Mouse (Mus musculus) midbrain, embryonic 12.5 days (tissue): ENCODE results near the gene 1700016K19Rik. TPM values are rescaled to one million over a fixed set of nuclear protein-coding genes. Genes with fewer than 3 reads are reported as not detected.

Experiments
- ATAC-seq: fragments of 200-750 bp; cut with Nextera tagmentation; 2 replicates; pipeline ENCODE4 v1.8.0; 2017; ENCODE audit warnings: low read depth, moderate TSS enrichment, moderate library complexity; ENCODE audit not compliant: low FRiP score
- H3K27ac ChIP-seq: fragments of 300-500 bp; sonication (generic); replicated peaks from 2 replicates; pipeline ENCODE4 v1.5.1; 2016; ENCODE audit warnings: mild to moderate bottlenecking
- H3K27me3 ChIP-seq: fragments of 300-500 bp; sonication (generic); 2 replicates; pipeline ENCODE4 v1.6.1; 2016; ENCODE audit warnings: mild to moderate bottlenecking
- H3K36me3 ChIP-seq: fragments of 300-500 bp; sonication (generic); 2 replicates; pipeline ENCODE4 v1.6.1; 2016
- H3K4me1 ChIP-seq: fragments of 300-500 bp; sonication (generic); 2 replicates; pipeline ENCODE4 v1.6.1; 2016
- H3K4me2 ChIP-seq: fragments of 300-500 bp; sonication (generic); replicated peaks from 2 replicates; pipeline ENCODE4 v1.6.1; 2016; ENCODE audit warnings: mild to moderate bottlenecking, moderate library complexity
- H3K4me3 ChIP-seq: fragments of 300-500 bp; sonication (generic); 2 replicates; pipeline ENCODE4 v1.5.1; 2016; ENCODE audit warnings: mild to moderate bottlenecking
- H3K9ac ChIP-seq: fragments of 300-500 bp; sonication (generic); replicated peaks from 2 replicates; pipeline ENCODE4 v1.6.1; 2016; ENCODE audit warnings: mild to moderate bottlenecking, moderate library complexity
- H3K9me3 ChIP-seq: fragments of 300-500 bp; sonication (generic); 2 replicates; pipeline ENCODE4 v1.6.1; 2016; ENCODE audit warnings: mild to moderate bottlenecking
- WGBS: fragments of 180-500 bp; shearing (Covaris S2); methylation state at CpG from one replicate; pipeline ENCODE4 v1.1.7; 2016; 5-methylcytosine and 5-hydroxymethylcytosine counted together
- polyA plus RNA-seq: library from polyadenylated mRNA; unstranded; fragments of >200 nt; fragmentation: Nextera tagmentation; extraction: Ambion mirVana; gene quantifications from 2 replicates; pipeline ENCODE4 v1.2.1, GENCODE M21; 2016

The 1700016K19Rik gene
- polyA plus RNA-seq, 1 experiment from 2014 or later: 0.40 TPM

DNA sequence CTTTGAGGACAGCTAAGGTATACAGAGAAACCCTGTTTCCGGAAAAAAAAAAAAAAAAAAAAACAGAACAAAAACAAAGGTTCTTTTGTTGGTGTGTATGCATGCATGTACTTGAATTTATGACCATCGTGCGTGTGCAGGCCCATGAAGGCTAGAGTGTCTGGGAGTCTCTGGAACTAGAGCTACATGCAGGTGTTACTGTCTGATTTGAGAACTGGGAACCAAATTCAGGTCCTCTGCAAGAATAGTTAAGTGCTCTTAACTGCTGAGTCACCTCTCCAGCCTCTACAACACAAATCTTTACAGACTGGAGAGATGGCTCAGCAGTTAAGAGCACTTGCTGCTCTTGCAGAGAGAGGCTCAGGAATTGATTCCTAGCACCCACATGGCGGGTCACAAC is 16.1 kb downstream of the 1700016K19Rik start:
- Histone ChIP-seq H3K4me3 (no peak overlapping the region), H3K27ac (no peak overlapping the region), H3K9me3 (no peaks in the 10 kb centered on the region), H3K36me3 (no peaks in the 10 kb centered on the region), H3K4me2 (no peak overlapping the region), H3K4me1 (no peaks in the 10 kb centered on the region), H3K9ac (no peak overlapping the region), H3K27me3 (no peaks in the 10 kb centered on the region)
- no peak for ATAC-seq
- WGBS: 83% methylated on average over 4 of the region's 4 CpGs

DNA sequence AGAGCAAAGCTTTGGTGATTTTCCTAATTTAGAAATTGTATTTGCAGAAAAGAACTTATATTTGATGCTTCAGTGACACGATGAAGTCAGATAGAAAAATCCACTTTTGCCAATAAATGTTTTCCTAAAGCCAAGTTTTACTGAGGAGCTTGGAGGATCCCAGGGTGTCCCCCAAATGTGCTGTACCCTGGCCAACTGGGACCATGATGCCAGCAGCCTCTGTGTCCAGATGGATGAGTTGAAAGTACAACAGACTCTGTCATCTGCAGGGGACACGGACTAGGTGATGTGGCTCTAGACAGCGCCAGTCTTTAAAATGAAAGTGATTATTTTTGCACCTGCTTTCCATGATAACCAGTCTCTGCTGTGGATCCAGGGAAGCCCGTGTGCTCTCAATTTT is 20.2 kb downstream of the 1700016K19Rik start:
- WGBS: 91% methylated on average over 4 of the region's 4 CpGs

DNA sequence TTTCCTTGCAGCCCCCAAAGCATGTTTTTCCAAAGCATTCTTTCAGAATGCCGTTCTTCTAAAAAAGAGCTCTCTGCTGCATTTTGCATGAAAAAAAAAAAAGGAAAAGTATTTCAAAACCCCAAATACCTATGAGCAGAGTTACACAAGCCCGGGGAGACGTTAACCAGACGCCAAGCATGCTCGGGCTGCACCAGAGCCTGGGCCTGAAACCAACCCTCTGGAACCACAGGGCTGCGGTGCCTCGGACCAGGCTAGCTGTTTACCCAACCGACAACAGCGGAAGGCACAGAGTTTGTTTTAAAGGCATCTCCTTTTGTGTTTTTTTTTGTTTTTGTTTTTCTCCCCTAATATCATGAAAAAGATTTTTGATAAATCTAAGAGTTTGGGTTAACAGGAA is 21.2 kb downstream of the 1700016K19Rik start:
- Histone ChIP-seq H3K36me3 (no peaks in the 10 kb centered on the region), H3K27me3 (peaks cover 11% of the 10 kb centered on the region), H3K4me3 (no peak overlapping the region), H3K9me3 (no peaks in the 10 kb centered on the region), H3K9ac (no peak overlapping the region), H3K4me1 (no peaks in the 10 kb centered on the region), H3K27ac (no peak overlapping the region), H3K4me2 (no peak overlapping the region)
- WGBS: 87% methylated on average over 9 of the region's 9 CpGs
- no peak for ATAC-seq

More for the DNA sequence above, 20.2 kb downstream of the 1700016K19Rik start:
- Histone ChIP-seq H3K9me3 (no peaks in the 10 kb centered on the region), H3K27ac (no peak overlapping the region), H3K36me3 (no peaks in the 10 kb centered on the region), H3K27me3 (0 out of 2 replicates have a peak, but pooled peaks cover under 1% of the 10 kb centered on the region), H3K4me1 (no peaks in the 10 kb centered on the region), H3K4me3 (no peak overlapping the region), H3K4me2 (no peak overlapping the region), H3K9ac (no peak overlapping the region)
- ATAC-seq: no peak

DNA sequence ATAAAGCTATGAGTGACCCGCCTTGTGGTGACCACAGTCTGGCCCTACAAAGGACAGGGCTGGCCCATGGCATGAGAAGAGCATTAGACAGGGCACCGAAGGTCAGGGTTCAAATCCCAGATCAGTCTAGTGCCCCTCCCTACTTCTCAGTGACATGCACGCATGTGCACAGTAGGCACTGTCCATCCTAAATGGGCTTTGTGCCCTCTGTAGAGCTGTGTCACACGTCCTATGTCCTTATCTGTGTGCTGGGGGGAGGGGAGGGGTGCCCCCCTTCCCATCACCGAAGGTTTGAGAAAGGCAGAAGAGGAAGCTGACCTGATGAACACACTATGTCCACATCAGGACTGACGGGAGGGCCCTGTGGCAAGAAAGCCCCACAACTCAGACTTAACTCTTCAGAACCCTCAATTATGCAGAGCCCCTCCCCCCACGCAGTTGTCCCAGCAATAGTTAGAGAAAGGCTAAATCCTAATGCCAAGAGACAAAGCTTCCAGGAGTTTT is 25.4 kb downstream of the 1700016K19Rik start:
- no peak overlapping the region for H3K4me2 ChIP-seq
- H3K27ac ChIP-seq: no peak overlapping the region
- peaks cover 21% of the 10 kb centered on the region for H3K4me1 ChIP-seq
- no peaks in the 10 kb centered on the region for H3K36me3 ChIP-seq
- no peaks in the 10 kb centered on the region for H3K9me3 ChIP-seq
- no peak overlapping the region for H3K9ac ChIP-seq
- ATAC-seq: no peak
- H3K27me3 ChIP-seq: peaks cover 41% of the 10 kb centered on the region
- 51% methylated on average over 7 of the region's 7 CpGs for WGBS
- H3K4me3 ChIP-seq: no peak overlapping the region

DNA sequence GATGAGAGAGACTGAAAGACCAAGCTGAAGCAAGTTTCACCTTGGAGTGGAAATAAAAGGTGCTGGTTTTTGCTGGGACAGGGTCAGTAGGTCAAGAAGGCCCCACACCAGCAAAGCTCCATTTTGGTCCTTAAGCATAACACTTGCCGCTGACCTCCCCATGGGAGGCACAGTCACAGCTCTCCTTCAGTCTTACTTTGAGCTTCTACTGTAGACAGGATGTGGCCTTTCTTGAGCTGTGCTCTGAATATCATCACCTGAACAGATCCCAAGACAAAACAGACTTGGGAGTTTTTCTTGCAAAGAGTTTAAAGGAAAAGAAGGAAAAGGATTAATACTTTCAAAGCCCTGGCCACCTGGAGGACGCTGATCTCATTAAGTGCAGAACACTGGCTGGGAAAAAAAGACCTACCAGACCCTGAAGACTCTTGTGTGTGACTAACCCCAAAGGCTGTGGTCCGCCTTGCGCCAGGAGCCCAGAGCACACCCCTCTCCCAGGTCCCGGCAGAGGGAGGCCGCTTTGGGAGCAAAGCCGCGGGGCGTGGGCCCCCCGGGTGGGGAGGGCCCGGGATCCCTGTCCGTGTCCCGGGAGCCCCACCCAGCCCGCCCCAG is 26.9 kb downstream of the 1700016K19Rik start:
- Histone ChIP-seq H3K4me2 (peak overlapping the region; percentile 92), H3K36me3 (no peaks in the 10 kb centered on the region), H3K9me3 (no peaks in the 10 kb centered on the region), H3K9ac (peak overlapping the region; percentile 68), H3K4me3 (peak overlapping the region; percentile 66), H3K4me1 (peaks cover 21% of the 10 kb centered on the region), H3K27me3 (peaks cover 41% of the 10 kb centered on the region), H3K27ac (no peak overlapping the region)
- WGBS: 3% methylated on average over 12 of the region's 14 CpGs
- ATAC-seq: peak; percentile 16; the same call in 1 of the 2 replicates

DNA sequence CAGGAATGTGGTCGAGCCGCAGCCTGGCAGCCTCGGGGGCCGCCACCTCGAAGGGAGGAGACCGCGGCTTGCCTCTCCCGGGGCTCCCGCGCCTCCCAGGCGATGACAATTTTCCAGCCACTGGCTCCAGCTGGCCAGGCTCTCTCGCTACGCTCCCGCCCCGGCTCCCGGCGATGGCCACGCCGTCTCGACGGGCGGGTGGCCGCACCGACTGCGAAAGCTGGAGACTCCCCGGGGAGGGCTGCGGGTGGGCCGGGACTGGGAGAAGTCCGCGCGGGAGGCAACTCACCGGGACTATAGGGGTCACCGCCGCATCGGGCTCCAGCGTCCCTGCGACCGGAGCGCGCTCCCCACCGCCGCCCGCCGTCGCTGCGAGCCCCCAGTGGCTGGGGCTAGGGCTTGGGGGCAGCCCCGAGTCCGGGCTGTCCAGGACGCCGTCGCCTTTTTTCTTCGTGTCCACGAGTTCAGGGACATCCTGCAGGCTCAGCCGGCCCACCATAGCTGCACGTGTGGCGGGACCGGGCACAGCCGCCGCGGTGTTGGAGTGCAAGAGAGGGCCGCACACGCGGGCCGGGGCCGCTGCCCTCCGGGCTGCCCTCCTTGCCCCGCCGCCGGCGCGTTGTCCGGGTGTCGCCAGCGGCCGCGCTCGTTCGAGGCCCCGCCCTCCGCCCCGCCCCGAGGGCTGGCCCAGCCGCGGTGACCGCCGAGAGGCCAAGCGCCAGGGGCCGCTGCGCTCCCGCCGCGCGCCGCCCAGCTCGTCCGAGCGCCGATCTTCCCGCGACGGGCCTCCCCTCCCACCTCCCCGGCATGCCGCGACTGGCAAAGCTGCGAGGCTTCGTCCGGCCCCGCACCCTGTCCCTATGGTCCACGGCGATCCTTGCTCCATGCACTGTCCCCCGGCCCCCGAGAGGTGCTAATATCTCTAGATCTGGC is 27.7 kb downstream of the 1700016K19Rik start, which contains the start of gene Rflnb:
Gene Rflnb (minus strand): TSS at position 644 of the 933 bp plus-strand sequence.
- peak within 1 kb of the TSS; percentile 66 for H3K4me3 ChIP-seq
- peak within 1 kb of the TSS; percentile 39; the same call in 1 of the 2 replicates for H3K27ac ChIP-seq
- peaks cover 21% of the 10 kb centered on the region for H3K4me1 ChIP-seq
- no peaks in the 10 kb centered on the region for H3K9me3 ChIP-seq
- H3K9ac ChIP-seq: peak within 1 kb of the TSS; percentile 68
- 1% methylated on average over 73 of the region's 112 CpGs for WGBS
- ATAC-seq: peak; percentile 91
- H3K36me3 ChIP-seq: no peaks in the 10 kb centered on the region
- peak within 1 kb of the TSS; percentile 92 for H3K4me2 ChIP-seq
- H3K27me3 ChIP-seq: peaks cover 41% of the 10 kb centered on the region

DNA sequence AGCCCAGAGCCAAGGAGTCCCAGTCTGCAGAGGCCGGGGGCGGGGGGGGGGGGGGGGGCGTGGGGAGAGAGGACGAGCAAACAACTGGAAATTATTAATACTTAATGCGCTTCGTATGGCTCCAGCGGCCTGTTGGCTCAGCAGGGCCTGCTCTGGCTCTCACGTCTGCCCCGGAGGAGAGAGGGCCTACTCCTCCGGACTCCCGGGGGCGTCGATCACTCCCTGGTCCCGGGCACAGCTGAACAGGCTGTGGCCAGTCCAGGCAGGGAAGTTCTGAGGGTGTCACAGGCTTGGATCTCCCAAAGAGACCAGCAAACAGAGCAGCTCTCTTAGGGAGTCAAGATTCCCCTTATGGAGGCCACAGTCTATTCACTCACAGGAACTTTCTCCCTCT is 28.4 kb downstream of the 1700016K19Rik start:
- no peaks in the 10 kb centered on the region for H3K36me3 ChIP-seq
- H3K4me2 ChIP-seq: peak overlapping the region; percentile 92
- H3K9me3 ChIP-seq: no peaks in the 10 kb centered on the region
- ATAC-seq: peak; percentile 47
- H3K27ac ChIP-seq: no peak overlapping the region
- H3K4me1 ChIP-seq: peaks cover 21% of the 10 kb centered on the region
- peak overlapping the region; percentile 66 for H3K4me3 ChIP-seq
- WGBS: 2% methylated on average over 10 of the region's 14 CpGs
- peak overlapping the region; percentile 68 for H3K9ac ChIP-seq
- H3K27me3 ChIP-seq: peaks cover 41% of the 10 kb centered on the region

DNA sequence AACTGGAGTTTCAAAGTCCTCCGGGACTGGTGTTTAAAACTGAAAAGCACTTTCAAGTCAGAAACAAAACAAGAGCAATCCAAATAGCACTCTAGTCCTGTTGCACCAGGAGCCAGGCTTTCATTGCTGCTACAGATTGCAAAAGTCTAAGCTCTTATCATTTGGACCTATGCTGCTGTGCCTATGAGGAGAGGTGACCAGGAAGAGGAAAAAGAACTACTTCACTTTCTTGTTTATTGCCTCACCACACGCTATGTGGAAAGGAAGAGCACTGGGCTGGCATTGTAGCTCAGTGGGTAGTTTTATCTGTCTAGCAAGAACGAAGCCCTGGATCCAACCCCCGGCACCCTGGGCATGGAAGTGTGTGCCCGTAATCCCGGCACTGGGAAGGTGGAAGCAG is 33.6 kb downstream of the 1700016K19Rik start:
- no peak overlapping the region for H3K4me3 ChIP-seq
- WGBS: 81% methylated on average over 6 of the region's 6 CpGs
- peaks cover 11% of the 10 kb centered on the region for H3K27me3 ChIP-seq
- H3K4me1 ChIP-seq: no peaks in the 10 kb centered on the region
- H3K27ac ChIP-seq: no peak overlapping the region
- no peaks in the 10 kb centered on the region for H3K36me3 ChIP-seq
- no peaks in the 10 kb centered on the region for H3K9me3 ChIP-seq
- H3K4me2 ChIP-seq: no peak overlapping the region
- ATAC-seq: no peak
- H3K9ac ChIP-seq: no peak overlapping the region

DNA sequence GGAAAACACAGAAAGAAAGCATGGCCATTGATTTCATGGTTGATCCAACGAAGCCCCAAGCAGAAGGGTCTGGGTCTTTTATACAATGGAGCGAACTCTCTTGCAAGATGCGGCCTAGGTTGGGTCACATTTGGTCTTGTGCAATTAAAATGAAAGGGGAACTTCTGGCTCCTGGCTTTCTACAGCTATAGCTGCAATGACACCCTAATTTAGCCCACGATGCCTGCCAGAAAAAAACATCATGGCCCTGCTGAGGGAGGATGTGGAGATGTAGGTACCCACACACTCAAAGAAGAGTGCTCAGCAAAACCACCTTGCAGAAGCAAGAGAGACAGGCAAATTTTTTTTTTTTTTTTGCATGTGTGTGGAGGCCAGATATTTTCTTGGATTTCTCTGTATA is 34.1 kb downstream of the 1700016K19Rik start:
- Histone ChIP-seq H3K36me3 (no peaks in the 10 kb centered on the region), H3K4me2 (no peak overlapping the region), H3K27me3 (peaks cover 8% of the 10 kb centered on the region), H3K9me3 (no peaks in the 10 kb centered on the region), H3K4me1 (no peaks in the 10 kb centered on the region), H3K4me3 (no peak overlapping the region), H3K9ac (no peak overlapping the region), H3K27ac (no peak overlapping the region)
- 79% methylated on average over 4 of the region's 4 CpGs for WGBS
- no peak for ATAC-seq

DNA sequence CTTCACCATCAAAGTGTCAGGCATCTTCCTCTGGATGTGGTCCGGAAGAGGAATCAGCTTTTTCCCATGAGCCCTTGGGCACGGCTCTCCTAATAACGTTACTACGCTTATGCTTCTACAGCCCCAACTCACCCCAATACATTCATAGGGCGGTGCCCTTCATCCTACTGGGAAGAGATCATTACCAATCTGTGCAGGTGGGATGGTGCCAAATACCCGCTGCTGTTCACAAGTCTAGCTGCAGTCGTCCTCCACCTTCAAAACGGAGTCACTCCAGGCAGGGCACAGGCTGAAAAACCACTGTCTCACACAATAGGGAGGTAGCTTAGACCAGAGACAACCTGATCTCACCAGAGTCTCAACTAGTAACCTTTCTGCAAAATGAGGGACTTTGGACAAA is 35.5 kb downstream of the 1700016K19Rik start:
- 89% methylated on average over 8 of the region's 8 CpGs for WGBS
- H3K9ac ChIP-seq: no peak overlapping the region
- no peaks in the 10 kb centered on the region for H3K4me1 ChIP-seq
- H3K36me3 ChIP-seq: no peaks in the 10 kb centered on the region
- H3K4me2 ChIP-seq: no peak overlapping the region
- no peaks in the 10 kb centered on the region for H3K9me3 ChIP-seq
- no peak overlapping the region for H3K4me3 ChIP-seq
- ATAC-seq: no peak
- H3K27me3 ChIP-seq: no peaks in the 10 kb centered on the region; the same call in 1 of the 2 replicates
- no peak overlapping the region for H3K27ac ChIP-seq

DNA sequence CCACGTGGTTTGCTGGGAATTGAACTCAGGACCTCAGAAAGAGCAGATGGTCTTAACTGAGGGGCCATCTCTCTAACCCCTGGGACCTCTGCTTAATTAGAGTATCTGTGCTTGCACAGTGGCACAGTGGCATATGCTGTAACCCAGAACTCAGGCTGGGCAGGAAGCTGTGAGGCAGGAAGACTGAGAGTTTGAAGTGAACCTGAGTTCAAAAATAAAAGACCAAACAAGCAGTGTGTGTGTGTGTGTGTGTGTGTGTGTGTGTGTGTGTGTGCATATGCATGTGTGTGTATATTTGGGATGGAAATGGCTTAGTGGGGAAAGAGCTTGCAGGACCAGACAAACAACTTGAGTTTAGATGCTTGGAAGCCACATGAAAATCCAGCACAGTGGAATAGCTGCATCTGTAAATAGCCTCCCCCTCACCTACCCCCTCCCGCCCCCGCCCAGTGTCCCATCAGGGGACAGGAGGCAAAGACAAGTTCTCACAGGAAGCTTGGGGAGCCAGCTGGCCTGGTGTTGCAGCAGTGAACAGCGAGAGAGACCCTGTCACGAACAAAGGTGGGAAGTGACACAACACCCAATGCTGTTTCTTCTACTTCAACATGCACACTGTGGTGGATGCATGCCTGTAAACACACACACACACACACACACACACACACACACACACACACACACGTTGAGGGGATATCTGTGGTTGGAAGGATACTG is 38.0 kb downstream of the 1700016K19Rik start:
- 61% methylated on average over 6 of the region's 6 CpGs for WGBS
- H3K36me3 ChIP-seq: no peaks in the 10 kb centered on the region

More for the DNA sequence above, 38.0 kb downstream of the 1700016K19Rik start:
- Histone ChIP-seq H3K4me1 (no peaks in the 10 kb centered on the region), H3K9me3 (no peaks in the 10 kb centered on the region), H3K9ac (no peak overlapping the region), H3K4me2 (no peak overlapping the region), H3K27ac (no peak overlapping the region), H3K27me3 (no peaks in the 10 kb centered on the region), H3K4me3 (no peak overlapping the region)
- no peak for ATAC-seq
